Mouse (Mus musculus): ENCODE data around the gene Mccc1.

The Mccc1 gene

DNA sequence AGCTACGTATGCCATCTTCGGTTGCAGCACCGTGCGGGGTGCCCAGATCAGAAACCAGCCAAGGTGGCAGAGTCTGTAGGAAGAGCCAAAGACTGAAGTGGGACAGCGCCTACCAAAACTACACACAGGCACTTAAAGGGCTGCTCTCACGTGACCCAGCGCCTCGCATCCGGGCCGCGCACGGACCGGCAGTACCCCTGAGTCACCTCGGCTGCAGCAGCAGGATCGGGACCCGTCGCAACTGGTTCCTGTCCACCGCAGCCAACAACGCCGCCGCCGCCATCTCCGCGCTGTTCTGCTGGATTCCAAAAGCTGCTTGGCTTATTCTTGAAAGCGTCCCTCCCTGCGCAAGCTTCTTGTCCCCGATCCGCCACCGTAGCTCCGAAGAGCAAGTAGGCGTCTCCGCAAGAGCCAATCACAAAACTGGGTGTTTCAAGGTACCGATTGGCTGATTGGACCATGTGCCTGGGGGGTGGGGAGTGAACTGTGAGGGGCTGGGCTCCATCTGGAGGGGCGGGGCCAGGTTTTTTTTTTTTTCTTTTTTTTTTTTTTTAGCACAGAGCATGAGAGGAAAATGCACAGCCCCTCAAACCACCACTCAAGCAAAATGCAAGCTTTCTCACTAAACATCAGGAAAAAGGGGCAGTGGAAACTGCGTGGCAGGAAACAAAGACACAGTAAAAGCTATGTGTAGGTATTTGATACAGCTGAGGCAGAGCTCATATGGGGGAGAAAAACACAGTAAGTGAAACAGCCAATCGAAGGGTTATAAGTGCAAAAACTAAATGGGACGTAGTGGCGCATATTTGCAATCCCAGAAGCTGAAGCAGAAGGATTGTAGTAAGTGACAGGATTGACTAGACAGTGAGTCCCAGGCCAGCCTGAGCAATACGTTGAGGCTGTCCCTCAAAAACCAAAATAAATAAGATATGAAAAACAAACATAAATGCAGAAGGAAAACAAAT lies at the start of gene Mccc1:
Mccc1 (minus strand) TSS at position 404 of the 965 bp plus-strand sequence.
- DNase-seq (ENCODE audit: low spot score), result peak; percentile 88

DNA sequence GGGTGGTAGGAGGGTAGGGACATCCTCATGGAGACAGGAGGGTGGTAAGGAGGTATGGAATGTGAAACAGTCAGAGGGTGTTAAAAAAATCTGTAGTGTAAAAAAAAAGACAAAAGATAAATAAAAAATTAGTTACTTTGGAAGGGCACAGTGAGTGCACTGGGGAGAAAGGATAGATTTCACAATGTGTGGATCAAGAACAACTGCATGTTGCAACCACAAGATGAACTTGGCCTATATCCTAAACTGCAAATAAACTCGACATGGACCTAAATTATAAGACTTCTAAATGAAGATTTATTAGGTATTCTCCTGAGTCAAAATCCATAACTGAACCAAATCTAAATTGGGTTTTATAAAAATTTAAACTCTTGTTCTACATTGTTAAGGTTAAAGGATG lies 48.6 kb upstream of the Mccc1 start:
- no peak for DNase-seq (ENCODE audit: low spot score)

DNA sequence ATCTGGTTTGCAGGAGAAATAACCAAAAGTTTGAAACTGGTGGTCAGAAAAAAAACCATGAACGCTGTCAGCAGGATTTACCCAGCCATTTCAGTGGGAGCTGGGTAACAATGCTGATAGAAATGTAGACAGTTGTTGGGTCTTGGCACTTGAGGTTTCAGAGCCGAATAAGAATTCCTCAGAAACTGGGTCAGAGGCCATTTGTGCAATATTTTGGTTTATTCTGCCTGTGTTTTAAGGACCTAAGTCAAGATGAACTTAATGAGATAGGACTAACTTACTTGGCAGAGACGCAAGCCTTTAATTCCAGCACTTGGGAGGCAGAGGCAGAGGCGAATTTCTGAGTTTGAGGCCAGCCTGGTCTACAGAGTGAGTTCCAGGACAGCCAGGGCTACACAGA lies 44.6 kb upstream of the Mccc1 start:
- no peak for DNase-seq (ENCODE audit: low spot score)

DNA sequence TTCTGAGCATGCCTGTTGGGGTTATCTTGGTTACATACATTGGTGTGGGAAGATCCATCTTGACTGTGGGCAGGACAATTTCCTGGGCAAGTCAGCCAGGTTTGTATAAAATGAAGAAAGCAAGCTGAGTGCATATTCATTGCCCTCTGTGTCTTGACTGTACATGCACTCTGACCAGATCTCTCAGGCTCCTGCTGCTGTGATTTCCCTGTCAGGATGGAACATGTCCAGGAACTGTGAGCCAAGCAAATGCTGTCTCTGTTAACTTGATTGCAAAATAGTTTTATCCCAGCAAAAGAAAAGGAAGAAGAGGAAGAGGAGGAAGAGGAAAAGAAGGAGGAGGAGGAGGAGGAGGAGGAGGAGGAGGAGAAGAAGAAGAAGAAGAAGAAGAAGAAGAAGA lies 44.0 kb upstream of the Mccc1 start:
- no peak for DNase-seq (ENCODE audit: low spot score)

DNA sequence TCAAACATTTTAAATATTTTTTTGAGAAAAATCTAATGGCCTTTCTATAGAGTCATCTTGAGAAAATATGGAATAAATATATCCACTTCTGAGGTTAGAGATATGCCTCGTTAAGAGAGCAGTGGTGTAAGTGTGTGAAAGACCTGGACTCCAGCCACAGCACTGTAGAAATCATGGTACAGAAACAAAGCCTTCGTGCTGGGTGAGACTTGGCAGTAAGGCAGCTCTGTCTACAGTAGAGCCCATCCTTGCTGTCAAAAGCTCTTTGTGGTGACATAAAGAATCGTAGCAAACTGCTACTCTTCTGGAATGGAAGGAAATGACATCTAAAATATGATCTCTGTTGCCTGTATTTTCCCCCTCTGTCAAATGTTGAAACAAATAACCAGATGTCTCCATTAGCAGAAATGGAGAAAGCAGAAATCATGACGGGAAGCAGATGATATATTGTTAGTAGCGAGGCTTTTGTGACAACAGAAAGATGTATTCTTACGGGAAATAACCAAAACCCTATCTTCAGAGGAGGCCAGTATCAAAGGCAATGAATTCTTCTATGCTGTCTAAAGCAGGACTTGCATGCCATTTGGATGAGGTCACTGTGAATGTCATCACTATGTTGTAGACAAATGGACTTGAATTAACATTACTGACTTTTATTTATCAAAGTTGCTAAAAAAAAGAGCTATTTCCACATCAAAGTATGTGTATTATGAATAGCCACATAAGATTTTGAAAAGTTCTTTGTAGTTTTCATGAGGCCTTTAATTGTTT lies 31.4 kb upstream of the Mccc1 start:
- DNase-seq (ENCODE audit: low spot score), result no peak

DNA sequence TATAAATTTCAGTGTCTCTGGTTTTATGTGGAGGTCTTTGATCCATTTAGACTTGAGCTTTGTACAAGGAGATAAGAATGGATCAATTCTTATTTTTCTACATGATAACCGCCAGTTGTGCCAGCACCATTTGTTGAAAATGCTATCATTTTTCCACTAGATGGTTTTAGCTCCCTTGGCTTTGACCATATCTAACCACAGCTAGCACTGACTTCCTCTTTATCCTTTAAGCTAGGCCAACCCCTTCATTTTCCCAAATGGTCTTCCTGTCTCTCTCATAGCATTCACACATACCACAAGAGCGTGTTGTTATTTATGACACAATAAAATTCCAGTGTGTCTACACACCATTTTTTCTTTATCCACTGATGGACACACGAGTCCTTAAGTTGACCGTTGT lies 29.5 kb upstream of the Mccc1 start:
- no peak for DNase-seq (ENCODE audit: low spot score)

DNA sequence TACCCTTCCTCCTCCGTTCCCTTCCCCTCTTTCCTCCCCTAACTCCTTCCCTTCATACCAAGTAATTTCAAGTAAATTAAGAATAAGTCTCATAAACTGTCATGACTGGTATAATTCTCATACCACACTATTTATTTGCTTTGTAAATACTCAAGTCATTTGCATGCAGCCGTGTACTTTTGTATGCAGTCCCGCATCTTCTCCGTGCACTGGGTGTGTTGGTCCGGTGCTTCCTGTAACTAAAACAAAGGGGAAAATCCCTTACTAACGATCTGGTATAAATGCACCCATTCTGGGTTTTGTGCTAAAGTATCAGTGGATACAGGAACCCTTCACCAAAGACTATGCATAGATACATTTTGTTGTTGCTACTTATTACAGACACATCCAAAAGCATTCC lies 25.3 kb upstream of the Mccc1 start:
- no peak for DNase-seq (ENCODE audit: low spot score)

DNA sequence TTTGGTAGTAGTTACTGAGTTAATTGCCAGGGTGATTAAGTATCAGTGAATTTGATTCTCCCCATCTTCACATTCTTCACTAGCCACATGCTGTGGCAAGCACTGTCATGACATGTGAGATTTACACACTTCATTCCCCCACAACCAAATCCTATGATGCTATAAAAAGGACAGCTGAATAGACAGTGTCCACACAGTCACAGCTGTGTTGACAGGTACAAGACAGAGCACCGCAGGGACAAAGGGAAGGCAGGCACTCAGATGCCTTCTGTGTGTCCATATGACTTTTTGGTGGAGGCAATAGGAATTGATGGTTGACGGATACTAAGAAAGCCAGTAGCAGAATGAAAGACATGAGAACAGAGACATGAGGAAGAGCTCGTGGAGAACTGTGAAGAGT lies 10.8 kb upstream of the Mccc1 start:
- DNase-seq (ENCODE audit: low spot score), result no peak

DNA sequence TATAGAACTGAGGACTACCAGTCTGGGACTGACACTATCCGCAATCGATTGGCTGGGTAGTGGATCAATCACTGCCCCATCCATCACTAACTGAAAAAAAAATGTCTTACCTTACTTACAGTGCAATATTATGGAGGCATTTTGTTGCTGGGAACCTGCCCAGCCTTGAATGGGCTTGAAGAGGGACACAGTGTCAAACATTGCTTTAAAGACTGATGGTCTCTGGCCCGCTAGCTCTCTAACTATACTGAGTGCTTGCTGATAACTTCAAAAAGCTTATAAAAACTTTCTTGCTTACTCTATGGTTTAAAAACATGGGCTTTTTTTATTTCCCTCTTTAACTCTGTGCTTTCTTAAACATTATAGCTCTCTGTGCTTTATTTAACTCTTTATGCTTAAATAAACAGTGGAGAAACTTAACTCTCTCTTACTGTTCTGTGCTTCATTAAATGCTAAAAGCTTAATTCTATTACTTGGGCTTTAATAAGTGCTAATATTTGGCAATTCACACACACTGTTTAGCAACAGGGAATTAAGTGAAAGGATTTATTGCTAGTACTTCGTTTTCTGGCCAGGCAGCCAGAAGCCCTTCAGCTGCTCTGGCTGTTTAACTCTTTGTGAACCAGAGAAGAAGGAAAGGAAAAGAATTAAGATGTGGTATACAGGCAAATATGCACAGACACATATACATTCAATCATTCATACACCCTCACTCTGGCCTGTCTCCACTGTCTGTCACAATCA lies 8.1 kb upstream of the Mccc1 start:
- no peak for DNase-seq (ENCODE audit: low spot score)

DNA sequence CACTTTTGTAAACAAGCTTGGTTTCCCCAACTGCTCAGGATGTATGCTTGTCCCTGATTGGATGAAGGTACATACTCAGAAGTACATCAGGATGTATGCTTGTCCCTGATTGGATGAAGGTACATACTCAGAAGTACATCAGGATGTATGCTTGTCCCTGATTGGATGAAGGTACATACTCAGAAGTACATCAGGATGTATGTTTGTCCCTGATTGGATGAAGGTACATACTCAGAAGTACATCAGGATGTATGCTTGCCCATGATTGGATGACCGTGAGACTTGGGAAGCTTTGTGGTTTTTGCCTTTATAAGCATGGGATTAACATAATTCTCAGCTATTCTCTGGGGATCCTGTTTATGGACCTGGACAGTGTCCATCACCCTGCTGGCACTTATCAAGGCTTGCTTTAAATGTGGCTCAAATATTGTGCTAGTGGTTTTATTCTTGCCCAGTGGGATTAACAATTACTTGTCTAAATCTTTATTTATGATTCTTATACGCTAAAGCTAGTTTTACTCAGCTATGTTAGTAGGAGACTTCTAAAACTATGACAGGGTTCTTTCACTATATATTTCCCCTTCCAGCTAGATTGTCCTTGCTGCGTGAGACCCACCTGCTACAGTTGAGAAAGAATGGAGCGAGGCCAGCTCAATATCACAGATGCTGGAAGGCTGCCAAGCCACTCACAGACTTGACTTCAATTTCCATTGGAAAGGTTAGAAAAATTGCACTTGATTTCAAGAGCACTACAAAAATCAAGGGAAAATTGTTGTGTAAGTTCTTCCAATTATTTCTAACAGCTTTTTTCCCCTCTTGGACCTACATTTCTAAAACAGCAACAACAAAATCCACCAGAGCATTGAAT lies 3.8 kb upstream of the Mccc1 start:
- DNase-seq (ENCODE audit: low spot score), result no peak

DNA sequence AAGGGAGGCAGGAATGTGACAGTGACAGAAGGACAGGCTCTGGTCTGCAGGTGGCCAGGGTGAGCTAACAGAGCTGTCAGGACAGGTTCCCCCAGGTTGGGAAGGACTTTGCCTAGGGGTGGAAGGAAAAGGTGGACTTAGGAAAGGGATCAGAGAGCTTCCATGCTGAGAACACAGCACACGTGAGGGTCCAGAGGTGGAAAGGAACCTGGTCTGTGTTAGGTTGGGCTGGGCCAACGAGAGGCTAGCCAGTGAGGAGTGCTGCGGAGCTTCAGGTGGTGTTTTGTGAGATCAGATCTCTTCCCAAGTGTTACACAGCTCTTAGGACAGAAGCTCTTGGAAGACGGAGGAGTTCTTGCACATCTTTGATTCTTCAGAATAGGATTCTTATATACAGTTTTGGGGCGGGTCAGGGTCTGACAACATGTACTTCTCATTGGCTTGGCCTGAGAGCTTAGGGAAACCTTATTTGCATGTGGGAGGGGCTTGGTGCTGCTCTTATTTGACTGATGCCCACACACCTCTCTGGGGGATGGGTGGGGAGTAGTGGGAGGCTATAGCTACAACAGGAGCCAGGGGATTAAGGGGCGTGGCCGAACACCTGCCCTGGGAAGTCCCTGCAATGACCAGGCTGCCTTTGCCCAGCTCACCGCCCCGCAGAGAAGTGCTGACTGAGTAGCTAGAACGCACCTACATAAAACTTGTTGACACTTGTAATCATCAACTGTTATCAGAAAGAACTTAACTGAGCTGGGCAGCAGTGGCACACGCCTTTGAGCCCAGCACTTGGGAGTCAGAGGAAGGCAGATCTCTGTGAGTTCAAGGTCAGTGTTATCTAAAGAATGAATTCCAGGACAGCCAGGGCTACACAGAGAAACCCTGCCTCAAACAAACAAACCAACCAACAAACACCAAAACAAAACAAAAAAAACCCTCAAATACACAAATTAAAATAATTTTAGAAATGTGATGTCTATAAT lies 5.6 kb downstream of the Mccc1 start:
- DNase-seq (ENCODE audit: low spot score), result no peak

DNA sequence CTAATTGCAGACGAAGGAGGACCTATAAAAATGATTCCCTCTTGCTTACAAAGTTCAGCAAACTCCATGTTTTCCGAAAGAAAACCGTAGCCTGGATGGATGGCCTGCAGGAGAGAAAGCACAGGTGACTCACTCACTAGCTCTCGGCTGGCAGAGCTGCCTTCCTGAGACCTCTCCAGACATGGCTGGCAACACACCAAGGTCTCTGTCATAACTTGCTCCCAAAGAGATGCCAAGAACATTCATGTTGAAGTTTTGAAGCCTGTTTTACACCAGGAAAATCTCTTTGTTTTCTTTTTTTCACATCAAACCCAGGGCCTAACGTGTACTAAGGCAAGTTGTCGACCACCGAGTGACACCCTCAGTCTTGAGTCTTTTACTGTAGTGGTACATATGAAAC lies 9.8 kb downstream of the Mccc1 start:
- no peak for DNase-seq (ENCODE audit: low spot score)

DNA sequence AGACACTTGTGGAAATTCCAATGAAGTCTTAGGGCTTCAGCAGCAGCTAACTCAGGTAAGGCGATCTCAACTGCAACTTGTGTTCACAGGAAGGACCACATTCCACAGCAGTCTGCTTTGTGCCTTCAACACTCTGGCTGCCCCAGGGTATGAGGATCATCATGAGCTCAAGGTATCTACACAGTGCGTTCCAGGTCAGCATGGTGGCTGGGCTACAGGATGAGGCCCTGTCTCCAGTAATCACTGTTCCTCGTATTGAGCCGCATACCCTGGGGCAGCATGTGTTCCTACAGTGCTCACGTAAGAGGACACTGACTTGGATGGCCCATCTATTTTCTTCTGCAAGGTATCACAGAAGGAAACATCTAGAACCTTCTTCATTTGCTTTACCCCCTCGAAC lies 12.4 kb downstream of the Mccc1 start:
- DNase-seq (ENCODE audit: low spot score), result no peak

DNA sequence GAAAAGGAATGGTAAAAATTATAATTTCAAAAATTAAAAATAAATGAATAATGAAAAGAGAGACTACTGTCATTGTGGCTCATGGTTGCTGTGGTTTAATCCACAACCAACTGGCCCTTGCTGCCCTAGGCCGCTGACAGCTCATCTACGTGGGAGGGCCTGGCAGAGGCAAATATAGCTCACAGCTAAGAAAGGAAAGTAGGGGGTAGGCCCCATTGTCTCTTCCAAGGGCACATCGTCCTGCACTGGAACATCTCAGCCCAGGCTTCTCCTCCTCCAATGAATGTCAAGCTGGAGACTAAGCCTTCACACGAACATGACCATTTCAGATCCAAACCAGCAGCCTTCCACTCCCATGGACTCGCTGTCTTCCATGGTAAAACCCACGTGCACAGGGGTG lies 14.2 kb downstream of the Mccc1 start:
- no peak for DNase-seq (ENCODE audit: low spot score)

DNA sequence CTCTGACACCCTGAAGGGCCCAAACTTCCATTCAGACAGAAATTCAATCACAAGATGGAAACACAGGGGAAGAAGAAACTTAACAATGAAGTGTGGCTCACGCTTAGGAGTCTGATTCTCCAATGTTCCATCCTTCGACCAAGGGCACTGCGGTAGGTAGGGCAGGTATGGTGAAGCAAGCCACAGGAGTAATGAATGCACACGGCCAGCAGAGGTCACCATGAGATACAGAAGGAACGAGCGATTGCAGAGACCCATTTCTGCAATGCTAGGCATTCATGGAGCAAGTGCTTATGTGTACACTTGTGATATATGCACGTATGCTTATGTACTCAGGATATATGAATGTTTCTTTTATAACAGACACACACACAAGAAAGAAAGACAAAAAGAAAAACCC lies 26.9 kb downstream of the Mccc1 start:
- peak; percentile 9 for DNase-seq (ENCODE audit: low spot score)

DNA sequence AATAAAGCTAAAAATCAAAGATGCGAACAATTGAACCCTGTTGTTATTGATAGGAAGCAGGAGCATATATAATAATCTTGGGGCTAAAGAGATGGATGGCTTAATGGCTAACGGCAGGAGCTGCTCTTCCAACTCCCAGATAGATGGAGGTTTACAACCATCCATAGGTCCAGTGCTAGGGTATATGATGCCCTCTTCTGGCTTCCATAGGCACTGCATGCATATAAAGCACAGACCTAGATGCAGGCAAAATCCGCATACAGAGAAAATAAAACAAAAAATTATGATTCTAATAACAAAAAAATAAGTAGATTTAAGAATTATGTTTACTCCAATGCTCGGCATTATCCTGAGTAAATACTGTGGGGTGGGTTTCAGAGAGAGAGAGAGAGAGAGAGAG lies 27.5 kb downstream of the Mccc1 start:
- peak; percentile 8 for DNase-seq (ENCODE audit: low spot score)

DNA sequence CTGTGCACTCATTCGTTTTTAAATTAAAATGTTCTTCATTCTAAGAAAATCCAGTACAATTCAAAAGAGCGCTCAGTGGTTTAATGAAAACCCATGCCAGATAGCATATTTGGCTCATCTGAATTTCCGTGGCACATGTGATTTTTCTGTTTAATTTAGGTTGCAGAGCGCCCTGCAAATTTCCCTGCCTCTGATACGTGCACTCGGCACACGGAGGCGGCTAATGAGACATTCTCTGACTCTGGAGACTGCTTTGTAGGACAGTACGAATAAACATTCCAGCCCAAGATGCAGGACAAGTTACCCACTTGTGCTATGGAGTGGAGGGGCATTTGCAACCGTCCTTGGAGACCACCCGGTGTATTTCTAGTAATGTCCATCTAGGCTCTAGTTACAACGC lies 29.3 kb downstream of the Mccc1 start:
- DNase-seq (ENCODE audit: low spot score), result no peak

DNA sequence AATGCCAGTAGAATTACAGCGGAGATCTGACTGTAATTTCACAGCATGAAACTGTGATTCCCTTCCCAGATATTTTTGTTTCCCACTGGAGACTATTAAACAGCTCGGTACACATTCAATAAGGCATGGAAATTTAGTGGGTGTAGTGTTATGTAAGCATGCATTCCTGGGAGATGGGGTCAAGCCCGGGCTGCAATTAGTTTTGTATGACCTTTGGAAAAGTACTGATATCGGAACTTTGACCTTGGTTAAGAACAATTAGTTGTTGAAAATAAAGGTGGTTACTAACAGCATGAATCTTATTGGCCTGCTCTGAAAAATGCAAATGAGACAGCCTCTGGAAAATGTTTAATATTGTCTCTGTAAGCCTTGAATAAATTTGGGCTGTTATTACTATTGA lies 30.0 kb downstream of the Mccc1 start:
- no peak for DNase-seq (ENCODE audit: low spot score)

DNA sequence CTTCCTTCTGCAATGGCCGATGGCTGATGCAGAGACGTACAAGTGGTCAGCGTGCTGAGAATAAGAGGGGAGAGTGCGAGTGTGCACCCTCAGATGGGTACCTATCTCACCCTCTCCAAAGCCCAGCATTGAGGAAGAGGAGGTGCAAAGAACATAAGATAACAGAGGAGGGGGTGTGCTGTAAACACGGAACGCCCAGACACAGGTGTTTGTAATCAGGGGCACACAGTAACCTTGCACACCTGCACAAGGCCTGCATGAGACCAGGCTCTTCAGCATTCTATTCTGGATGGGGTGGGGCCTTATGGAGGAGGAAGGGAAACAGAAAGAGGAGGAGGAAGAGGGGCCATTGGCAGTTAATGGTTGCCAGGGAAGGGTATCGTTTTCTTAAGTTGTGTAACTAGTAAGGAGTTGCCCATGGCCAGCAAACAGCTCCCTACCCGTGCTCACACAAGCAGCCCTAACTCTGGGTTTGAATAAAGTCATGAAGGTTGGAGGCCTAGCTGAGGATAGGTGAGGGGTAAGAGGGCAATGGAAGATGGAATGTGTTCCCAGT lies 33.0 kb downstream of the Mccc1 start:
- DNase-seq (ENCODE audit: low spot score), result no peak

DNA sequence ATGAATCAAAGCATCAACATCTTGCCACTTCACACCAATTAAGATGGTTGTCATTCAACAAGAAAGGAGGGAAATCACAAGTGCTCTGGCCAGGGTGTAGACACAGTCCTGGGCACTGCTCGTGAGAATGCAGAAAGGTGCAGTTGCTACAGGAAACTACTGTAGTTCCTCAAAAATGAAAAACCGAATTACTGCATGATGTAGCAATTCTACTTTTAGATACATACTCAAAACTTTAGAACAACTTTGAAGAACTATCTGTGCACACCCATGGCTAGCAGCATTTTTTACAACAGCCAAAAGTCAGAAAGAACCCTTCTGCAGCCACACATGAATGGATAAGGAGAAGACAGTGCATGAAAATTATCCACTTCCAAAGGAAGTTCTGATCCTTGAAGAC lies 34.0 kb downstream of the Mccc1 start:
- no peak for DNase-seq (ENCODE audit: low spot score)

All from ovary, postnatal 14 days (tissue).